ENCODE assay signal across 8 mouse cellular contexts in the genomic region with DNA sequence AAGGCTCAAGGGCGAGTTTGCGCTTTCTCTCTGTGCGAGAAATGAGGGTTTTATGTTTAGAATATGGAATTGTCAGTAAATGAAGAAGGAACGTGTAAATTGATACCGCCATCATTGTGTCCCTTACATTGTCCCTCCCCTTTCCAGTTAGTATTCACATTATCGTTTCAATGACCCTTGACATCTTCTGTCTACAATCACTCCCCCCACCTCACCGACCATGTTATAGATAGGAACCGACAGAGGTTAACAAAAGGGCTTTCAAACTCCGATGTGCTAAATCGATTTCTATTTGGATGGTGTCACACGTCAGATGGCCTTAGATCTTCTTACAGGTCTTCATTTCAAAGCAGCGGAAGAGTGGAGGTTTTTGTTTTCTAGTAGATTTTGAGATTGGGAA. TPM values are rescaled to one million over a fixed set of nuclear protein-coding genes. Genes with fewer than 3 reads are reported as not detected.
DNase-seq lines count a peak whose midpoint lies in the region; ATAC-seq and TF ChIP-seq lines count a peak whose summit lies in the region.

No protein-coding gene starts in this region.

- ATAC-seq in liver, embryonic 16.5 days (ENCODE audit: low read depth): no peak

- peak overlapping the region; percentile 93 for H3K27ac ChIP-seq in gastrocnemius, adult 2 months
- peak overlapping the region; percentile 98 for H3K27ac ChIP-seq in CH12.LX (ENCODE audit: insufficient read depth, low read depth)
- H3K27ac ChIP-seq in forebrain, embryonic 10.5 days: peak overlapping the region; percentile 96
- peak overlapping the region; percentile 87 for H3K27ac ChIP-seq in liver, embryonic 16.5 days (ENCODE audit: low read length)

- peak overlapping the region; percentile 92 for H3K4me2 ChIP-seq in CH12.LX (ENCODE audit: insufficient read depth, low read depth, poor library complexity, severe bottlenecking)
- H3K4me2 ChIP-seq in liver, embryonic 16.5 days (ENCODE audit: low read depth, low read length): peak overlapping the region; percentile 84

- H3K4me3 ChIP-seq in gastrocnemius, adult 2 months: peak overlapping the region; percentile 94
- peak overlapping the region; percentile 58 to 82 (median 71) for H3K4me3 ChIP-seq in CH12.LX (replicated peaks in 1 of 3; ENCODE audit: low read depth in 2 of 3, low read length in 2 of 3, poor library complexity in 1 of 3)
- peak overlapping the region; percentile 69 for H3K4me3 ChIP-seq in forebrain, embryonic 10.5 days
- H3K4me3 ChIP-seq in liver, embryonic 16.5 days (ENCODE audit: low read depth, low read length): peak overlapping the region; percentile 71

- TF ChIP-seq RAD21 in CH12.LX (IDR thresholded peaks at IDR 0.05; ENCODE audit: low read depth, low read length): no peak

- TF ChIP-seq CTCF in gastrocnemius, adult 2 months (IDR thresholded peaks at IDR 0.05): no peak
- no peak for TF ChIP-seq CTCF in CH12.LX (conservative IDR thresholded peaks at IDR 0.05 in 1 of 2, IDR thresholded peaks at IDR 0.05 in 1 of 2; ENCODE audit: low read depth in 2 of 2, low read length in 2 of 2)

- in situ Hi-C loops in CH12.LX (cut with MboI; ENCODE audit: low pct_ligation_motif_present, low pct_unique_long_range_greater_than_20kb, low sequenced_read_pairs): loop anchor here (5.0 kb wide), 1 partner anchor 70 kb away; no protein-coding TSS in a partner anchor

- 10% methylated on average over 12 of the region's 12 CpGs for WGBS in forebrain, embryonic 10.5 days
- 21% methylated on average over 12 of the region's 12 CpGs for WGBS in liver, embryonic 16.5 days (ENCODE audit: insufficient replicate concordance)

- TF ChIP-seq POLR2A in CH12.LX (IDR thresholded peaks at IDR 0.05; ENCODE audit: low read depth, low read length): no peak

- H3K4me1 ChIP-seq in CH12.LX (ENCODE audit: control insufficient read depth in 1 of 2, insufficient read depth in 2 of 2): peaks cover 15 to 46% of the 10 kb centered on the region in 2 experiments
- peaks cover 53% of the 10 kb centered on the region for H3K4me1 ChIP-seq in forebrain, embryonic 10.5 days
- H3K4me1 ChIP-seq in liver, embryonic 16.5 days (ENCODE audit: control insufficient read depth, low read depth, low read length): peaks cover 6% of the 10 kb centered on the region

- H3K9ac ChIP-seq in CH12.LX (ENCODE audit: insufficient read depth, low read depth): peak overlapping the region; percentile 91
- peak overlapping the region; percentile 73 for H3K9ac ChIP-seq in liver, embryonic 16.5 days (ENCODE audit: low read depth, low read length)

- intact Hi-C loops in gastrocnemius, adult 2 months (cut with DNase I): loop anchor here (10.0 kb wide), 2 partner anchors 73 to 103 kb away; partner anchors contain the start of genes Zfp59 and Zfp626

- no peak for DNase-seq in gastrocnemius, adult 2 months
- DNase-seq in gastrocnemius, adult 18-20 months (ENCODE audit: low spot score): no peak
- peak; percentile 49 for DNase-seq in CH12.LX (ENCODE audit: extremely low read depth)
- peak; percentile 23 for DNase-seq in forebrain, embryonic 10.5 days (ENCODE audit: extremely low spot score, low spot score)
- DNase-seq in adrenal gland, postnatal 10 days: no peak
- DNase-seq in adrenal gland, adult 18-20 months (ENCODE audit: low spot score in 2 of 2): no peak
- no peak for DNase-seq in urinary bladder, adult 2 months (ENCODE audit: low spot score)

- dilution Hi-C loops in CH12.LX (cut with MboI; ENCODE audit: extremely low pct_ligation_motif_present, extremely low pct_unique_long_range_greater_than_20kb, low sequenced_read_pairs): no loop called here

- H3K27me3 ChIP-seq in CH12.LX (replicated peaks): no peaks in the 10 kb centered on the region
- no peaks in the 10 kb centered on the region for H3K27me3 ChIP-seq in forebrain, embryonic 10.5 days (ENCODE audit: poor library complexity, severe bottlenecking)
- no peaks in the 10 kb centered on the region for H3K27me3 ChIP-seq in liver, embryonic 16.5 days (ENCODE audit: control insufficient read depth, insufficient read depth, low read depth, low read length)

- H3K79me2 ChIP-seq in CH12.LX (replicated peaks; ENCODE audit: control insufficient read depth, extremely low read depth, insufficient read depth, poor library complexity, severe bottlenecking): peaks cover 38% of the 10 kb centered on the region

- peaks cover 2% of the 10 kb centered on the region for H3K9me3 ChIP-seq in CH12.LX (replicated peaks; ENCODE audit: low read length)
- H3K9me3 ChIP-seq in forebrain, embryonic 10.5 days: no peaks in the 10 kb centered on the region
- H3K9me3 ChIP-seq in liver, embryonic 16.5 days (replicated peaks; ENCODE audit: control insufficient read depth, low read length): no peaks in the 10 kb centered on the region

- TF ChIP-seq EP300 in CH12.LX (IDR thresholded peaks at IDR 0.05; ENCODE audit: low read length): no peak

- H3K36me3 ChIP-seq in CH12.LX (replicated peaks in 1 of 2; ENCODE audit: control insufficient read depth in 1 of 2, insufficient read depth in 1 of 2, low read length in 1 of 2): peaks cover 3 to 13% of the 10 kb centered on the region in 2 experiments
- peaks cover 20% of the 10 kb centered on the region for H3K36me3 ChIP-seq in forebrain, embryonic 10.5 days (replicated peaks)
- H3K36me3 ChIP-seq in liver, embryonic 16.5 days (ENCODE audit: control insufficient read depth, insufficient read depth): no peaks in the 10 kb centered on the region

TF ChIP-seq in CH12.LX, 34 proteins besides CTCF, POLR2A, EP300 and RAD21:
- no peak for TF ChIP-seq MAZ (IDR thresholded peaks at IDR 0.05; ENCODE audit: low read depth, low read length)
- no peak for TF ChIP-seq USF2 (conservative IDR thresholded peaks at IDR 0.05; ENCODE audit: low read depth, low read length)
- no peak for TF ChIP-seq UBTF (IDR thresholded peaks at IDR 0.05; ENCODE audit: low read depth, low read length)
- TF ChIP-seq USF1 (IDR thresholded peaks at IDR 0.05; ENCODE audit: low read depth, low read length): no peak
- TF ChIP-seq BHLHE40 (IDR thresholded peaks at IDR 0.05; ENCODE audit: low read depth, low read length): no peak
- TF ChIP-seq IRF4 (IDR thresholded peaks at IDR 0.05; ENCODE audit: low read depth, low read length): no peak
- TF ChIP-seq ZKSCAN1 (IDR thresholded peaks at IDR 0.05; ENCODE audit: borderline replicate concordance, low read depth, low read length): no peak
- no peak for TF ChIP-seq ZMIZ1 (IDR thresholded peaks at IDR 0.05; ENCODE audit: low read depth, low read length)

RNA-seq across cellular contexts. Expression of gene Zfp60, which starts 0.8 kb away (rescaled TPM):
- total RNA-seq in gastrocnemius, adult 2 months (2021): 1 to 10 TPM; 5.9 to 9.0 TPM
- 1 to 10 TPM; 5.1 to 6.9 TPM for total RNA-seq in gastrocnemius, adult 18-20 months (2021)
- total RNA-seq in CH12.LX (2012; rRNA removed) (7.8 and 8.2 TPM in 2 replicates), CH12.LX (2014; rRNA removed) (7.2 and 8.1 TPM in 2 replicates)
- polyA plus RNA-seq in CH12.LX (2012; ENCODE audit: insufficient read length, low read depth): 6.9 and 7.2 TPM in 2 replicates
- 70.8 and 76.5 TPM in 2 replicates for polyA plus RNA-seq in forebrain, embryonic 10.5 days (2016; fragmentation: Nextera tagmentation; extraction: Ambion mirVana)
- 4.1 and 4.3 TPM in 2 replicates for polyA plus RNA-seq in liver, embryonic 16.5 days (2015; fragmentation: Nextera tagmentation; extraction: Ambion mirVana)
- total RNA-seq in adrenal gland, postnatal 10 days (2021): 10 to 100 TPM in 1 of 2 experiments, 1 to 10 TPM in 1; 9.9 to 16.0 TPM
- 10 to 100 TPM; 13.3 to 16.2 TPM for total RNA-seq in adrenal gland, adult 18-20 months (2021)
- 6.3 and 8.1 TPM in 2 replicates for polyA plus RNA-seq in urinary bladder, adult 2 months (2012; rRNA removed)

RNA-seq across cellular contexts. Expression of gene Zfp607b, which starts 42.8 kb away (rescaled TPM):
- total RNA-seq in gastrocnemius, adult 2 months (2021): under 1 TPM; 0.43 to 0.84 TPM
- under 1 TPM; 0.37 to 0.64 TPM for total RNA-seq in gastrocnemius, adult 18-20 months (2021)
- total RNA-seq in CH12.LX (2012; rRNA removed) (0.76 and 1.2 TPM in 2 replicates), CH12.LX (2014; rRNA removed) (0.93 and 0.97 TPM in 2 replicates)
- 0.90 and 1.0 TPM in 2 replicates for polyA plus RNA-seq in CH12.LX (2012; ENCODE audit: insufficient read length, low read depth)
- 6.7 and 7.6 TPM in 2 replicates for polyA plus RNA-seq in forebrain, embryonic 10.5 days (2016; fragmentation: Nextera tagmentation; extraction: Ambion mirVana)
- 0.58 and 0.68 TPM in 2 replicates for polyA plus RNA-seq in liver, embryonic 16.5 days (2015; fragmentation: Nextera tagmentation; extraction: Ambion mirVana)
- 1 to 10 TPM; 1.3 to 1.8 TPM for total RNA-seq in adrenal gland, postnatal 10 days (2021)
- total RNA-seq in adrenal gland, adult 18-20 months (2021): 1 to 10 TPM; 1.2 to 2.0 TPM
- polyA plus RNA-seq in urinary bladder, adult 2 months (2012; rRNA removed): 2.3 and 2.5 TPM in 2 replicates

RNA-seq across cellular contexts. Expression of gene Map3k10, which starts 57.5 kb away (rescaled TPM):
- total RNA-seq in gastrocnemius, adult 2 months (2021): 10 to 100 TPM; 35.3 to 39.1 TPM
- total RNA-seq in gastrocnemius, adult 18-20 months (2021): 10 to 100 TPM; 36.3 to 38.4 TPM
- total RNA-seq in CH12.LX (2012; rRNA removed) (15.0 and 16.7 TPM in 2 replicates), CH12.LX (2014; rRNA removed) (7.2 and 7.8 TPM in 2 replicates)
- 7.6 and 8.2 TPM in 2 replicates for polyA plus RNA-seq in CH12.LX (2012; ENCODE audit: insufficient read length, low read depth)
- 7.9 and 8.3 TPM in 2 replicates for polyA plus RNA-seq in forebrain, embryonic 10.5 days (2016; fragmentation: Nextera tagmentation; extraction: Ambion mirVana)
- polyA plus RNA-seq in liver, embryonic 16.5 days (2015; fragmentation: Nextera tagmentation; extraction: Ambion mirVana): 1.1 and 1.4 TPM in 2 replicates
- 10 to 100 TPM; 25.9 to 26.6 TPM for total RNA-seq in adrenal gland, postnatal 10 days (2021)
- 10 to 100 TPM; 30.3 to 33.4 TPM for total RNA-seq in adrenal gland, adult 18-20 months (2021)
- 14.7 and 18.1 TPM in 2 replicates for polyA plus RNA-seq in urinary bladder, adult 2 months (2012; rRNA removed)

Comparison
In these comparisons a context has a peak if more than half of its experiments do, and no peak if none do; other contexts are left out.
1. DNase-seq: peak in CH12.LX (single experiment) and forebrain, embryonic 10.5 days (single experiment); none in gastrocnemius, adult 2 months (single experiment), gastrocnemius, adult 18-20 months (single experiment), adrenal gland, postnatal 10 days (single experiment), adrenal gland, adult 18-20 months (0 of 2) and urinary bladder, adult 2 months (single experiment).
2. Peak in every context shown above with its lines, with median percentiles within 50 percentile points of each other: H3K27ac ChIP-seq and H3K4me3 ChIP-seq.